Comparison of ENCODE assay signal across 10 mouse cellular contexts in the genomic region with DNA sequence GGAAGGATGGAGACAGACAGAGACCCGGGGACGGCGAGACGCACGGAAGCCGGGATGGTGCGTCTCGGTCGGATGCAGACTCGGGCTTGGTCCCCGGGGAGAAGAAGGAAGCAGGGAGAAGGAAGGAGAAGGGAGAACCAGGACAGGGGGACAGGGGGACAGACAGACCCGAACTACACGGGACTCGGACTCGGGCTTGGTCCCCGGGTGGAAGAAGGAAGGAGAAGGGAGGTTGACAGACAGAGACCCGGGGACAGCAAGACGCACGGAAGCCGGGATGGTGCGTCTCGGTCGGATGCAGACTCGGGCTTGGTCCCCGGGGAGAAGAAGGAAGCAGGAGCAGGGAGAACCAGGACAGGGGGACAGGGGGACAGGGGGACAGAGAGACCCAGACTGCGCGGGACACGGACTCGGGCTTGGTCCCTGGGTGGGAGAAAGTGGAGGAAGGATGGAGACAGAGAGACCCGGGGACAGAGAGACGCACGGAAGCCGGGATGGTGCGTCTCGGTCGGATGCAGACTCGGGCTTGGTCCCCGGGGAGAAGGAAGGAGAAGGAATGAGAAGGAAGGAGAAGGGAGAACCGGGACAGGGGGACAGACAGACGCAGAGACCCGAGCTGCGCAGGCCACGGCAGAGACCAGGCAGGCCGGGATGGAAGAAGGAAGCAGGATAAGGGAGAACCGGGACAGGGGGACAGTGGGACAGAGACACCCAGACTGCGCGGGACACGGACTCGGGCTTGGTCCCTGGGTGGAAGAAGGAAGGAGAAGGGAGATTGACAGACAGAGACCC. TPM values are rescaled to one million over a fixed set of nuclear protein-coding genes. Genes with fewer than 3 reads are reported as not detected.
A peak's percentile ranks its signal among the peaks of the same experiment; 100 is the strongest.
DNase-seq lines count a peak whose midpoint lies in the region; ATAC-seq lines count a peak whose summit lies in the region.
"Not testable (repeated sequence)": the region's sequence is repeated elsewhere in the genome, so short reads cannot be mapped to it uniquely, and the experiment has no call there.
"Had no signal": no experiment of that assay in that cellular context is flagged by ENCODE, and none has a peak within 500 bp of the region (broad histone marks: within the 10 kb centered on the region; RNA-seq: fewer than 3 reads in every experiment).

No protein-coding gene starts in this region.

- peaks cover 46% of the 10 kb centered on the region for H3K9me3 ChIP-seq in hindbrain, embryonic 16.5 days (ENCODE audit: control insufficient read depth, low read length)
- peaks cover 40% of the 10 kb centered on the region for H3K9me3 ChIP-seq in midbrain, embryonic 15.5 days

- H3K4me2 ChIP-seq in hindbrain, embryonic 16.5 days (ENCODE audit: low read length); midbrain, embryonic 15.5 days: not testable (repeated sequence)

- ATAC-seq in hindbrain, embryonic 16.5 days: peak; percentile 24
- ATAC-seq in midbrain, embryonic 15.5 days (replicated peaks): peak; percentile 27

- H3K27ac ChIP-seq in hindbrain, embryonic 16.5 days (ENCODE audit: low read depth, low read length): not testable (repeated sequence)
- H3K27ac ChIP-seq in midbrain, embryonic 15.5 days: 0 out of 2 replicates have a peak overlapping the region, but pooled peaks have one; percentile 14

- not testable (repeated sequence) for H3K4me3 ChIP-seq in hindbrain, embryonic 16.5 days (ENCODE audit: low read length); midbrain, embryonic 15.5 days

- peak; percentile 39 for DNase-seq in ZHBTc4 (ENCODE audit: low read depth, low spot score)
- DNase-seq in embryo, embryonic 10.5 days (ENCODE audit: low spot score): peak; percentile 5
- DNase-seq in forelimb bud, embryonic 11.5 days (ENCODE audit: low read depth, low spot score): peak; percentile 83
- DNase-seq in left cerebral cortex, postnatal 4 days: peak; percentile 47
- DNase-seq in spleen, postnatal 4 days (ENCODE audit: low spot score in 2 of 2): peak; percentile 20 to 58

- not testable (repeated sequence) for H3K4me1 ChIP-seq in hindbrain, embryonic 16.5 days (ENCODE audit: control insufficient read depth, insufficient read depth, low read depth, low read length); midbrain, embryonic 15.5 days

- not testable (repeated sequence) for H3K9ac ChIP-seq in hindbrain, embryonic 16.5 days (ENCODE audit: low read depth, low read length); midbrain, embryonic 15.5 days

- peaks cover 28% of the 10 kb centered on the region for H3K36me3 ChIP-seq in hindbrain, embryonic 16.5 days (ENCODE audit: control insufficient read depth, insufficient read depth, low read length)
- peaks cover 14% of the 10 kb centered on the region for H3K36me3 ChIP-seq in midbrain, embryonic 15.5 days (replicated peaks)

- not testable (repeated sequence) for H3K27me3 ChIP-seq in hindbrain, embryonic 16.5 days (replicated peaks; ENCODE audit: control insufficient read depth, insufficient read depth, low read length); midbrain, embryonic 15.5 days (replicated peaks)

- intact Hi-C loops in left cerebral cortex, postnatal 4 days (cut with DNase I): not testable (repeated sequence)

- 86% methylated on average over 49 of the region's 49 CpGs for WGBS in hindbrain, embryonic 16.5 days
- WGBS in midbrain, embryonic 15.5 days: 85% methylated on average over 49 of the region's 49 CpGs

RNA-seq across cellular contexts. Expression of a gene that starts 12.2 kb away (rescaled TPM):
- not detected in 2 replicates for polyA plus RNA-seq in hindbrain, embryonic 16.5 days (2015; fragmentation: Nextera tagmentation; extraction: Ambion mirVana)
- total RNA-seq in left cerebral cortex, postnatal 4 days (2021): not detected
- polyA plus RNA-seq in midbrain, embryonic 15.5 days (2015; fragmentation: Nextera tagmentation; extraction: Ambion mirVana): not detected in 2 replicates
- total RNA-seq: gastrocnemius, adult 8-10 months; heart, postnatal 25 days had no signal
- polyA plus RNA-seq: liver, embryonic 16.5 days had no signal

RNA-seq across cellular contexts. Expression of a gene that starts 42.1 kb away (rescaled TPM):
- not detected in 2 replicates for polyA plus RNA-seq in hindbrain, embryonic 16.5 days (2015; fragmentation: Nextera tagmentation; extraction: Ambion mirVana)
- total RNA-seq in left cerebral cortex, postnatal 4 days (2021): not detected
- not detected in 2 replicates for polyA plus RNA-seq in midbrain, embryonic 15.5 days (2015; fragmentation: Nextera tagmentation; extraction: Ambion mirVana)
- total RNA-seq: gastrocnemius, adult 8-10 months; heart, postnatal 25 days had no signal
- polyA plus RNA-seq: liver, embryonic 16.5 days had no signal

Comparison
In these comparisons a context has a peak if more than half of its experiments do, and no peak if none do; other contexts are left out.
1. DNase-seq: peak in every context shown above with its lines; median percentile 83 in forelimb bud, embryonic 11.5 days; 47 in left cerebral cortex, postnatal 4 days; 39 in ZHBTc4; 39 in spleen, postnatal 4 days; 5 in embryo, embryonic 10.5 days.